Mouse (Mus musculus) midbrain, embryonic 16.5 days (tissue): ENCODE results near the gene Dtx1. TPM values are rescaled to one million over a fixed set of nuclear protein-coding genes. Genes with fewer than 3 reads are reported as not detected.

Experiments used
- ATAC-seq: fragments of 200-750 bp; cut with Nextera tagmentation; 2 replicates; pipeline ENCODE4 v1.8.0; 2017; ENCODE audit warnings: moderate TSS enrichment
- H3K27ac ChIP-seq: fragments of 300-500 bp; sonication (generic); 2 replicates; pipeline ENCODE4 v1.5.1; 2014; ENCODE audit warnings: mild to moderate bottlenecking, low read length, mixed read lengths
- H3K27me3 ChIP-seq: fragments of 300-500 bp; sonication (generic); 2 replicates; pipeline ENCODE4 v1.6.1; 2014; ENCODE audit warnings: low read depth, low read length, mixed read lengths; ENCODE audit not compliant: control insufficient read depth, insufficient read depth
- H3K36me3 ChIP-seq: fragments of 300-500 bp; sonication (generic); 2 replicates; pipeline ENCODE4 v1.6.1; 2014; ENCODE audit warnings: mild to moderate bottlenecking, low read length, moderate library complexity, mixed read lengths; ENCODE audit not compliant: control insufficient read depth, insufficient read depth
- H3K4me1 ChIP-seq: fragments of 300-500 bp; sonication (generic); 2 replicates; pipeline ENCODE4 v1.6.1; 2014; ENCODE audit warnings: mild to moderate bottlenecking, low read length, mixed read lengths; ENCODE audit not compliant: control insufficient read depth, insufficient read depth
- H3K4me2 ChIP-seq: fragments of 300-500 bp; sonication (generic); 2 replicates; pipeline ENCODE4 v1.6.1; 2014; ENCODE audit warnings: mild to moderate bottlenecking, low read length, mixed read lengths
- H3K4me3 ChIP-seq: fragments of 300-500 bp; sonication (generic); 2 replicates; pipeline ENCODE4 v1.5.1; 2014; ENCODE audit warnings: low read depth, mild to moderate bottlenecking, low read length, moderate library complexity, mixed read lengths
- H3K9ac ChIP-seq: fragments of 300-500 bp; sonication (generic); 2 replicates; pipeline ENCODE4 v1.6.1; 2014; ENCODE audit warnings: low read depth, low read length, mixed read lengths
- H3K9me3 ChIP-seq: fragments of 300-500 bp; sonication (generic); replicated peaks from 2 replicates; pipeline ENCODE4 v1.6.1; 2014; ENCODE audit warnings: mild to moderate bottlenecking, low read length, mixed read lengths; ENCODE audit not compliant: control insufficient read depth, poor library complexity, severe bottlenecking
- WGBS: fragments of 180-500 bp; shearing (Covaris S2); extraction: QIAGEN DNeasy Blood & Tissue Kit; methylation state at CpG from one replicate; pipeline ENCODE4 v1.1.7; 2014; 5-methylcytosine and 5-hydroxymethylcytosine counted together
- polyA plus RNA-seq: library from polyadenylated mRNA; unstranded; fragments of >200 nt; fragmentation: Nextera tagmentation; extraction: Ambion mirVana; gene quantifications from 2 replicates; pipeline ENCODE4 v1.2.1, GENCODE M21; 2015

Gene Dtx1
- polyA plus RNA-seq, 1 experiment from 2014 or later: 49.6 TPM

DNA sequence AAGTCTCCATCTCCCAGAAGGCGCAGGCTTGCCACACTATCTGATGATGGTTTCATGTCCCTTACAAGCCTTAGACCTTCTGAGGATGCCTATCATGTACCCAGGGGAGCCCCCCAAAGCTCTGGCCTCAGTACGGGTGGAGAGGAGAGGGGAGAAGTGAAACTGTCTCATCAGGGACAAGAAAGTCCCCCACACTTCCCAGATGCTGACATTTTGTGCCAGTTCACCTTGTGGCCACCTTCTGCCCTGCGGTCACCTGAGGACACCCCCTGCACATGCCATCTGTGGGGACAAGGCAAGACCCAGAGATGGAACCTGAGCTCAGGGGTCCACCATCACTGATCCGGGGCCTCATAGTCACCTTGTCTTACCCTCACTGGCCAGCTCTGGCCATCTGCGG lies 23.8 kb downstream of the Dtx1 start:
- WGBS: 93% methylated on average over 5 of the region's 5 CpGs
- no peak overlapping the region for H3K9ac ChIP-seq
- H3K4me1 ChIP-seq: no peaks in the 10 kb centered on the region
- H3K27me3 ChIP-seq: no peaks in the 10 kb centered on the region
- H3K9me3 ChIP-seq: no peaks in the 10 kb centered on the region
- ATAC-seq: no peak
- H3K36me3 ChIP-seq: peaks cover 36% of the 10 kb centered on the region
- H3K27ac ChIP-seq: no peak overlapping the region
- H3K4me3 ChIP-seq: no peak overlapping the region
- no peak overlapping the region for H3K4me2 ChIP-seq

DNA sequence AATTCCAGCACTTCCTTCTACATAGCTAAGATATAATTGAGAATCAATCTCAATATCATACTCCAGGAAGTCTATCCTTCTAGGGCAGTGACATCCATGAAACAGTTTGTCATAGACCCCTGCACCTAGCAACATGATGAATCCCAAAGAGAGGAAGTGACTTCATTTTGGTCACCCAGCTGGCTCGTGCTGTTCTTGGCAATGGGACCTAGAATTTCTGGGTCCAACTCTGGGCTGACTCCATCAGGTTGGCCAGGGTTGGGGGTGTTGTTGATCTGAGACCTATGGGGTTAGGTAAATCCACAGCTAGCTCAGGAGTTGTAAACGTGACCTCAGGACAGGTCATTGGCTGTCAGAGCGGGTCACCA lies 24.3 kb downstream of the Dtx1 start:
- Histone ChIP-seq H3K9me3 (no peaks in the 10 kb centered on the region), H3K27ac (no peak overlapping the region), H3K36me3 (peaks cover 38% of the 10 kb centered on the region), H3K27me3 (no peaks in the 10 kb centered on the region), H3K4me3 (no peak overlapping the region), H3K9ac (no peak overlapping the region), H3K4me1 (no peaks in the 10 kb centered on the region), H3K4me2 (no peak overlapping the region)
- ATAC-seq: no peak
- 90% methylated on average over 3 of the region's 3 CpGs for WGBS

DNA sequence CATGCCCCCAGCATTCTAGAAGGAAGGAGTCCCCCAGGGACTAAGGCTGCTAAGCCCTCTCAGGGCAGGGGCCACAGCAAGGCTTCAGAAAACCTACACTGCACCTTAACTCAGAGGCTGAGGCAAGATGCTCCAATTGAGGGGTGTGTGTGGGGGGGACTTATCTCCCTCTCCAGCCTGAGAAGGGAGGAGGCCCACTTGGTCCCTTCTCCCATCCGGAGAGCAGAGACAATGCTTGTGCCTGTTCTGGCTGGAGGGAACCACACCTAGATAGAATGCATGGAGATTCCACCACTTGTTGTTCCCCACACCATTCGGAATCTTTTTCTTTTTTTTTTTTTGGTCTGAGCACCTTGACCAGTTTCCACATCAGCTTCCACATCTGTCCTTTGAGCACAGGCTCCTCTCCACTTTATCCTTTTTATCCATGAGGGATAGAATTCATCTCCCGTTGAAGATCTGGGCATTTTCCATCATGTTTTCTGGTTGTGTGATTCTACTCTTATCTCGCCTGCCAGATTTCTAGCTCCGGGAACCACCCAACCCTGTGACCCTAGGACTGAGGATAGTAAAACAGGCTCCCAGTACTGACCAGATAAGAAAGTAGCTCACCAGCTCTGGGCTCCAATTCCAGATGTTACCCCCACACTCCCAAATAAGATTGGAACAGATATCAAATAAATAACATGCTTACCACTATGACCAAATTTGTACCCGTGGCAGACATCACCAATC lies 24.8 kb downstream of the Dtx1 start:
- Histone ChIP-seq H3K27ac (no peak overlapping the region), H3K4me2 (no peak overlapping the region), H3K27me3 (no peaks in the 10 kb centered on the region), H3K36me3 (peaks cover 38% of the 10 kb centered on the region), H3K4me1 (no peaks in the 10 kb centered on the region), H3K9me3 (no peaks in the 10 kb centered on the region), H3K4me3 (no peak overlapping the region), H3K9ac (no peak overlapping the region)
- 86% methylated on average over 6 of the region's 6 CpGs for WGBS
- ATAC-seq: no peak

DNA sequence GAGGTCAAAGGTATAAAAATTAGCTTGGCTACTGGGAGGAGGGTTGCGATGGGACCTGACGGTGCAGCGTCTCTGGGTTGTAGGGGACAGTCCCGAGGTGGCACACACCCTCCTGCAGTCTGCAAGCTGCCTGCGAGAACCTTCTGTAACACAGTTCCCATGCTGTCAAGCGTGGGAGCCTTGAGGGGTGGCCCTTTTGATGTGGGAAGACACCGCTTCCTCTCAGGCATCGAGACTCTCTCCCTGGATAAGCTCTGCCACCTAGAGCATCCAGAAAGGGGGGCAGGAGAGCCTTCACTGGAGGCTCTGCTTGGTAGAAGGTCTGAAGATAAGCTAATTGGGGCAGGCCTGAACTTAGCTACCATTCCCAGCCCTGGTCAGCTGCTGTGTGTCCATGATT lies 26.0 kb downstream of the Dtx1 start:
- Histone ChIP-seq H3K4me1 (peaks cover 4% of the 10 kb centered on the region), H3K4me2 (no peak overlapping the region), H3K9ac (no peak overlapping the region), H3K36me3 (peaks cover 42% of the 10 kb centered on the region), H3K4me3 (no peak overlapping the region), H3K9me3 (no peaks in the 10 kb centered on the region), H3K27me3 (no peaks in the 10 kb centered on the region), H3K27ac (no peak overlapping the region)
- ATAC-seq: no peak
- WGBS: 84% methylated on average over 8 of the region's 8 CpGs

DNA sequence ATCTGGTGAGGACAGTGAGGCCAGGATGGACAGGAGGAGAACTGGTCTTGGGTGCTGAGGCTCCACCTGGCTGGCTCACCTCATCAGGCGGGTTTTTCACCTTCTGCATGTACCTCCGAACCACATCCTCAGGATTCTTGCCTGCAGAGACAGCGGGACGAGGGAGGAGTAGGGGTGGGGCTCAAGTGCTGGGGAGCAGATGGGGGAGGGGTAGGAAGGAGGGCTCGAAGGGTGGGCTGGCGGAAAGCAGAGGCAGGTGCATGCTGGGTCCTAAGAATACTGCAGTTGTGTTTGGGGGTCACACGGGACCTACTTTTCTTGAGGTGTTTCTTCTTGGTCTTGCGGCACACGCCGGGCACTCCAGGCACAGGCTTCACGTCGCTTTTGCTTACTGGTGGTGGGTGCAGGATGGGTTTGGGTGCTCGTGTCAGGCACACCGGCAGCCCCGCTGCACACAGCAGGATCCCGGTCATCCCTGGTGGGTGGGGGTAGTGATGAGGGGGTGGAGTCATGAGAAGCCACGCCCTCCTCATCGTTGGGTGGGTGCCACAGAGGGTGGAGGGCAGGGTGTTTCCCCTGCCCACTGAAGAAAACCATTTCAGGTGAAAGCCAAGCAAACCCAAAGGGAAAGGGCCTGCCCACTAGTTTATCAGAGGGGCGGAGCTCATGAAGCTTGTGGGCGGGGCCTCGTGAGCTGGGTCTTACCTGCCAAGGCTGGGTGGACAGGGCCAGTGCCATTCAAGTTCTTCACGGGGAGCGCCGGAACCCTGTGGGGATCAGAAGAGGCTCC lies 28.6 kb downstream of the Dtx1 start:
- Histone ChIP-seq H3K4me3 (no peak overlapping the region), H3K36me3 (peaks cover 34% of the 10 kb centered on the region), H3K9ac (no peak overlapping the region), H3K27me3 (no peaks in the 10 kb centered on the region), H3K4me2 (no peak overlapping the region), H3K9me3 (no peaks in the 10 kb centered on the region), H3K4me1 (peaks cover 12% of the 10 kb centered on the region), H3K27ac (no peak overlapping the region)
- 10% methylated on average over 24 of the region's 24 CpGs for WGBS
- no peak for ATAC-seq

DNA sequence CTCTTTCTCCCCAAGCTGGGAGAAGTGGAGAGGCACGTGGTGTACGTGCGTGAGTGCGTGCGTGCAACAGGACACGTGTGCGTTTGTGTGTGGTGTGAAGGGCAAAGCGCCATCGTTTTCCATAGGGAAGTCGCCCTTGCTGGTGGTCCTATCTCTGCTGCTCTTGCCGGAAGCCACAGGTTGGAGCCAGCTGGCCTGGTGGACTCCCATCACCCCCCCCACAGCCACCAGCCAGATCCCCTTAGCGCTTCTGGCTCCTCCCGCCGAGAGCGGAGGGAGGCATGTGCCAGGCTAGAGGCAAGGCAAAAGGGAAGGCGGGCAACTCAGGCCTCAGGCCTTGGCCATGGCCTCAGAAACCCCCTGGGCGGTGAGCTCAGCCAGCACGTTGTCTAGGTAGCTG lies 30.8 kb downstream of the Dtx1 start:
- Histone ChIP-seq H3K27me3 (no peaks in the 10 kb centered on the region), H3K9ac (no peak overlapping the region), H3K27ac (peak overlapping the region; percentile 84), H3K4me3 (no peak overlapping the region), H3K4me1 (peaks cover 12% of the 10 kb centered on the region), H3K36me3 (peaks cover 25% of the 10 kb centered on the region), H3K9me3 (no peaks in the 10 kb centered on the region), H3K4me2 (no peak overlapping the region)
- WGBS: 79% methylated on average over 18 of the region's 18 CpGs
- ATAC-seq: no peak

DNA sequence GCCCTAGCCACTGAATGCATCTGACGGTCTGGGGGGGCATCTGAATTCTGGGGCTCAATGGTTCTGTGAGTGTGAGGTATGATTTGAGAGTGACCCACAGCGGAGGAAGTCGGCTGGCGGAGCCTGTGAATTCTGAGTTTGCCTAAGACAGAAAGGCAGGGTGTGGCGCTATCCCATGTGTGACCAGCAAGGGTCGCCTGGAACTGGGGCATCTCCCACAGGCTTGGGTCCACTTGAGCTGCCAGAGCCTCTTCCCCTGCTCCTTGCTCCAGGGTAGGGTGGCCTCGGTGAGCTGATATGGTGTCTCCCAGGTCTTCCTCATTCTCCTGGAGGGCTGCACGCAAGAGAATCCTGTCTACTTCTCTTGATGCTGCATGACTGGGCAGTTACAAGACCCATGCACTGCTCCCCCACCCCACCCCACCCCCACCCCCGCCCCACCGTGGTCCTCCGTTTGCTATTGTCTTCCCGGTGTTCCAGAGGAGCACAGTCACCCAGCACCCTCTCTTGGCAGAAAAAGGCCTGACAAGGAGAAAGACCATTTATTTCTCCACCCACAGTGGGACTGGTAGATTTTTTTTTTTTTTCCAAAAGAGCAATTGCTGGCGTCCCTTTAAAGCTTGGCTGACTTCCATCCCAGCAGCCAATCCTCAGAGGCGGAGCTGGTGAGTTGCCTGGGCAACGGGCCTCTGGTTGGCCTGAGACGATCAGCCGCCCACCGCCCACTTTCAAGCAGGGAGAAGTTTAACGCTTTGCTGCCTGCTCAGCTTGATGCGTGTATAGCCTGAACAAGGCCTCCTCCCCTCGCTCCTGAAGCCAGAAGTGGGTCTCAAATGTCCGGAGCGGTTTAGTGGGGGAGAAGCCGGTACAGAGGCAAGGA lies 31.8 kb downstream of the Dtx1 start:
- Histone ChIP-seq H3K9ac (peak overlapping the region; percentile 54), H3K9me3 (no peaks in the 10 kb centered on the region), H3K4me1 (peaks cover 12% of the 10 kb centered on the region), H3K27me3 (no peaks in the 10 kb centered on the region), H3K27ac (peak overlapping the region; percentile 84), H3K4me3 (peak overlapping the region; percentile 15), H3K4me2 (peak overlapping the region; percentile 44), H3K36me3 (peaks cover 16% of the 10 kb centered on the region)
- ATAC-seq: peak; percentile 87
- 1% methylated on average over 24 of the region's 24 CpGs for WGBS

DNA sequence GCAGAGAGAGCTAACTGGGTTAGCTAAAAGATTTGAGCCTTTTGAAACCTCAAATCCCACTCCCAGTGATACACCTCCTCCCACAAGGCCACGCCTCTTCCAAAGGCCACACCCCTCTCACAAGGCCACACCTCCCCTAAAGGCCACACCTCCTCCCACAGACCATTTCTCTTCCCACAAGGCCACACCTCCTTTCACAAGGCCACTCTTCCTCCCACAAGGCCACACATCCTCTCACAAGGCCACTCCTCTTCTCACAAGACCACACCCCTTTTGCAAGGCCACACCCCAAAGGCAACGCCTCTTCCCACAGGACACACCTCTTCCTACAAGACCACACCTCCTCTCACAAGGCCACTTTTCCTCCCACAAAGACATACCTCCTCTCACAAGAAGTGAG lies 34.2 kb downstream of the Dtx1 start:
- 30% methylated on average over 2 of the region's 2 CpGs for WGBS
- ATAC-seq: no peak

More for the DNA sequence above, 34.2 kb downstream of the Dtx1 start:
- Histone ChIP-seq H3K4me1 (peaks cover 18% of the 10 kb centered on the region), H3K9ac (no peak overlapping the region), H3K36me3 (peaks cover 8% of the 10 kb centered on the region; the same call in 1 of the 2 replicates), H3K4me2 (no peak overlapping the region), H3K4me3 (no peak overlapping the region), H3K27me3 (no peaks in the 10 kb centered on the region), H3K27ac (no peak overlapping the region), H3K9me3 (no peaks in the 10 kb centered on the region)
